Mouse (Mus musculus): ENCODE data around the gene Espn.

Espn gene

GRCm38 (mm10) chr4:152097911-152098799 is 54.0 kb downstream of the Espn start:
- no peak for DNase-seq (ENCODE audit: low spot score in 2 of 2)

DNA sequence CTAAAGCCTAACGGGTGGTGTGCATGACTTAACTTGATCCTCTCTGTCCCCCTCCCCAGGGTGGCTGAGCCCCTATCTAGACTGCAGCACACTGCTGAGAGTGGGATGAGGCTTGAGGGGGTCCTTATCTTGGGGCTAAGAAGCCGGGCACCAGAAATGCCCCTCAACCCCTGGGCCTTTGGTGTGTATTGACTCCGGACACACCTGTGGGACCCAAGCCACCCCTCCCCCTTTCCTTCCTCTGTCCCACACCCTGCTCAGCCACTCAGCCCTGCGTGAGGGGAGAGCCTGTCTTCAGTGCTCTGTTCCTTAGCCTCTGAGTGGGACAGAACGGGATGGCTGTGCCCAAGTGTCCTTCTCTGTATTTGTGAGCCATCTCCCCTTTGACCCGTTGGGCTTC is 55.2 kb downstream of the Espn start:
- no peak for DNase-seq (ENCODE audit: low spot score in 2 of 2)

GRCm38 (mm10) chr4:152095937-152096910 is 55.9 kb downstream of the Espn start:
- no peak for DNase-seq (ENCODE audit: low spot score in 2 of 2)

DNA sequence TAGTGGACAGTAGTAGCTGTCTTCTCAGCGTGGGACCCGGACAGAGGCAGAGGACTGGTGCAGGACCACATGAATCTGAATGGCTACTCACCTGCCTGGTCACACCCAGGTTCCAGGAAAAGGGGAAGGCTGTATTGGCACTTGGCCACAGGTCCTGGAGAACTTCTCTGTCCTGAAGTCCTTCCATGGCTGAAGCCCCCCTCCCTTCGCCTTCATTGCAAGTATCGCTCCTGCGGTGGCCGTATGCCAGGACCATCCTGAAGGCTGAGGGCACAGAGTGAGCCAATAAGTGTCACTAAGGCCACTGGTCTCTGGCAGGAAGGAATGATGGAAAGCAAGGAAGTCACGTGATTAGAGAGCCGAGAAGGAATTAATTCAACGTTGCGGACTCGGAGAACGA is 57.9 kb downstream of the Espn start:
- no peak for DNase-seq (ENCODE audit: low spot score in 2 of 2)

GRCm38 (mm10) chr4:152092751-152093293 is 59.3 kb downstream of the Espn start:
- DNase-seq (ENCODE audit: low spot score in 2 of 2): no peak

- DNase-seq (ENCODE audit: low spot score in 2 of 2): no peak
Measured at GRCm38 (mm10) chr4:152090191-152090590, 62.0 kb downstream of the Espn start.

- DNase-seq (ENCODE audit: low spot score in 2 of 2): peak; percentile 86 to 87
Measured at GRCm38 (mm10) chr4:152088556-152089120, 63.5 kb downstream of the Espn start.

DNA sequence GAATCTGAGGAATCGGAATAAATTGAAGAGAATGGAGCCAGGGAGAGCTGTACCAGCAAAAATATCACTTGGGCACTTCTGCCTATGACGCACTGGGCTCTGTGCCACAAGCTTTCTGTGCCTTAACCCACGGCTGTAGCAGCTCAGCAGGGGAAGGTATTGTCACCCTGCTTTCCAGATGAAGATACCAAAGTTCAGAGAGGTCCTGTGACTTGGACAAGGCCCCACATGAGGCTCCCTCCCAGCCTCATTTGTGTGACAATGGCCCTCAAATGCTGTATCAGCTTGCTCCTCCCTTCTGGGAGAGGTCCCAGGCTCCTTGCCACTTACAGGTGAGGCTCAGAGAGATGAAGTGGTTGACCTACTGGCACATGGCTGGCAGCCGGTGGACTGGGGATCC is 64.0 kb downstream of the Espn start:
- DNase-seq (ENCODE audit: low spot score in 2 of 2): peak; percentile 57 to 72

- no peak for DNase-seq (ENCODE audit: low spot score in 2 of 2)
Measured at GRCm38 (mm10) chr4:152087211-152088081, 64.7 kb downstream of the Espn start.

DNA sequence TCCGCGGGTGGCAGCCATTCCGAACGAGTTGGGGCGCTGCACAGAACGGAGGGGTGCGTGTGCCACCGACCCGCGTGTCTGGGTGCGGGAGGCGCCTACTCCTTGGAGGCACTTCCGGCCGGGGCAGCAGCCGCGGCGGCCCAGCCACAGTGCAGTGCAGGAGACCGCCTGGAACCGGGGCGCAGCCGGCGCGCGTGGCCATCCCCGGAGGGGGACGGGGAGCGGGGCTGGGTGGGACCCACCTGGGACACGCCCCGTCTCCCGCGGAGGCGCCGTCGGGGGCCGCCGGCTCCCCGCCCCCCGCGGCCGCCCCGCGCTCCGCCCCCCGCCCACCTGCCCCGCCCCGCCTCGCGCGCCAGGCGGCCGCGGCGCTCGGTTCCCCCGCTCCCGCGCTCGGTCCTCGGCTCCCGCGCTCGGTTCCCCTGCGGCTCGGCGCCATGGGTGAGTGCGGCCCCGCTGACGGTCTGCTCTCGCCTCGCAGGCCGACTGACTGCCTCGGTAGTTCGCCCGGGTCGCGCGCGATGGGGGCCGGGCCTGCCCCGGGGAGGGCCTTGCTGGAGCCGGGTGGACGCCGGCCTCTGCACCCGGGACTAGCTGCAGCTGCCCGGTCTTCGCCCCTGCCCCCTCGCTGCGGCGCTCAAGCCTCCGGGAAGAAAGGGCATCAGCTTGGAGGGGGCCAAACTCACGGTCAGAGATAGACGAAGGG is 65.5 kb downstream of the Espn start:
- DNase-seq (ENCODE audit: low spot score in 2 of 2): no peak

GRCm38 (mm10) chr4:152084616-152085015 is 67.6 kb downstream of the Espn start:
- no peak for DNase-seq (ENCODE audit: low spot score in 2 of 2)

GRCm38 (mm10) chr4:152083611-152084220 is 68.5 kb downstream of the Espn start:
- no peak for DNase-seq (ENCODE audit: low spot score in 2 of 2)

GRCm38 (mm10) chr4:152079931-152080330 is 72.2 kb downstream of the Espn start:
- no peak for DNase-seq (ENCODE audit: low spot score in 2 of 2)

GRCm38 (mm10) chr4:152079261-152079660 is 72.9 kb downstream of the Espn start:
- DNase-seq (ENCODE audit: low spot score in 2 of 2): no peak

DNA sequence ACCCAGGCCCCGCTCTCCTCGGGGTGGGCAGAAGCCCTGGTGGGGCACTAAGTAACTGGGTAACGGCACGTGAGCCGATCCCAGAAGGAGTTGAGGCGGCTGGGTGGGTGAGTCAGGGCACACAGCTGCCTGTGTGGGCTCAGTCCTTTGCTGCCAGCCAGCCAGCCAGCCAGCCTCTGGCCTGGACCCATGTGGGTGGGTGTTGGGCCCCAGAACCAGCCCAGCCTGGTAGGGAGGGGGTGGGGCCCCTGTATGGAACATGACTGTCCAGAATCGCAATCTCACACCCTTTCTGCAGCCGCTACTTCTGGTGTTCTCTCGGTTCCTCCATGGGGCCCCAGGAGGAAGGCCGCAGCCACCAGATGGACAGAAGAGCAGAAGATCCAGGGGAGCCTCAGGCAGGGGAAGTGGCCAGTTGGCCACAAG is 74.1 kb downstream of the Espn start:
- DNase-seq (ENCODE audit: low spot score in 2 of 2): no peak

GRCm38 (mm10) chr4:152077191-152077590 is 75.0 kb downstream of the Espn start:
- DNase-seq (ENCODE audit: low spot score in 2 of 2): no peak

DNA sequence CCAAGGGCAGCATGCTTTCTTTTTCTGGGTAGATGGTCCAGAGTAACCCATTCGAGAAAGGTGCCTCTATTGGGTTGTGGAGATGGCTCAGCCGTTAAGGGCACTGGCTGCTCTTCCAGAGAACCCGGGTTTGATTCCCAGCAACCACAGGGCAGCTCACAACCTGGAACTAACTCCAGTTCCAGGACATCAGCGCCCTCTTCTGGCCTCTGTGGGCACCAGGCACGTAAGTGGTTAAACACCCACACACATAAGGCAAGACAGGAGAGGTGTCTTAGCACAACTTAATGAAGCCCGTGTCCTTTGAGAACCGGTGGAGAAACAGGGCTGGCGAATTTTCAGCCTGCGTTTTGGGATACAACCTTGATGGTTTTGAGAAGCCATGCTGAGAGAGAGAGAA is 77.6 kb downstream of the Espn start:
- DNase-seq (ENCODE audit: low spot score in 2 of 2): no peak

- DNase-seq (ENCODE audit: low spot score in 2 of 2): no peak
Measured at GRCm38 (mm10) chr4:152073715-152074114, 78.5 kb downstream of the Espn start.

- no peak for DNase-seq (ENCODE audit: low spot score in 2 of 2)
Measured at GRCm38 (mm10) chr4:152072655-152073054, 79.5 kb downstream of the Espn start.

DNA sequence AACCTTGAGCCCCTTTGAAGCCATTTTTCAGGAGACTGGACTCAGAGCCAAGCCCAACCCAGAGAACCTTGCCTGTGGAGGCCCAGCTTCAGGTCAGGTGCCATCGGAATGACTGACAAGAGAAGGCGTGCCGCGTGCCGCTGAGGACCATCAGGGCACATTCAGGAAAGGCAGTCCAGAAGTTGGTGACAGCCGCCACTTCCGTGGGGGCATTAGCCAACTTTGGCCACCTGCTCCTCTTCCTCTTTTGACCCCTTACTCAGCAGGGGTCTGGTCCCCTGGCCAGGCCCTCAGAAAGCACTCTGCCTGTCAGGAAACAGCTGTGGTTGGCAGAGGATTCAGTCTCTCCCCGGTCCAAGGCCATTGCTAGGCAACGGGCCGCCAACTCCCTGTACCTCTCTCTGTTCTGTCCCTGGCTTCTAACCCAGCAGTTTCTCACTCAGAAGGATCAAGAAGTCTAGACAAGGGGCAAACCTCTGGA is 80.0 kb downstream of the Espn start, which contains the start of gene Plekhg5:
Gene Plekhg5, plus strand, starts transcription at position 378 of the 481 bp plus-strand sequence.
- DNase-seq (ENCODE audit: low spot score in 2 of 2): no peak
